In genomic region chr13:113862951-113863350, GRCm38 (mm10) we compare ENCODE assay signal across 16 mouse cellular contexts.
"Had no signal": no experiment of that assay in that cellular context is flagged by ENCODE, and none has a peak within 500 bp of the region (broad histone marks: within the 10 kb centered on the region; RNA-seq: fewer than 3 reads in every experiment).

No protein-coding gene starts in this region.

- H3K36me3 ChIP-seq: lung, embryonic 15.5 days; midbrain, embryonic 13.5 days; midbrain, embryonic 15.5 days; neural tube, embryonic 12.5 days; stomach, embryonic 15.5 days had no signal

- H3K27me3 ChIP-seq: lung, embryonic 15.5 days; megakaryocyte, embryonic 14.5 days; midbrain, embryonic 13.5 days; midbrain, embryonic 15.5 days; neural tube, embryonic 12.5 days; stomach, embryonic 15.5 days had no signal

- DNase-seq: lung, adult 2 months; lung, postnatal 14 days; lung, postnatal 36 days; right cerebral cortex, postnatal 14 days; thymus, adult 2 months; thymus, postnatal 25 days; thymus, postnatal 4 days had no signal

- H3K4me2 ChIP-seq: lung, embryonic 15.5 days; midbrain, embryonic 11.5 days; midbrain, embryonic 13.5 days; midbrain, embryonic 15.5 days; neural tube, embryonic 12.5 days; stomach, embryonic 15.5 days had no signal

- ATAC-seq: midbrain, embryonic 13.5 days; midbrain, embryonic 15.5 days had no signal

- H3K4me1 ChIP-seq: neural tube, embryonic 12.5 days; stomach, embryonic 15.5 days had no signal

- H3K4me3 ChIP-seq: lung, embryonic 15.5 days; megakaryocyte, embryonic 14.5 days; midbrain, embryonic 13.5 days; midbrain, embryonic 15.5 days; neural tube, embryonic 12.5 days; stomach, embryonic 15.5 days had no signal

- H3K9me3 ChIP-seq: lung, embryonic 15.5 days; megakaryocyte, embryonic 14.5 days; midbrain, embryonic 13.5 days; midbrain, embryonic 15.5 days; neural tube, embryonic 12.5 days; stomach, embryonic 15.5 days had no signal

- H3K27ac ChIP-seq: lung, embryonic 15.5 days; macrophage; midbrain, embryonic 13.5 days; midbrain, embryonic 15.5 days; neural tube, embryonic 12.5 days; stomach, embryonic 15.5 days; stomach, postnatal 0 days had no signal

- H3K9ac ChIP-seq: lung, embryonic 15.5 days; midbrain, embryonic 13.5 days; midbrain, embryonic 15.5 days; neural tube, embryonic 12.5 days; stomach, embryonic 15.5 days had no signal
